Mouse (Mus musculus): ENCODE data around the gene Gdf15. TPM values are rescaled to one million over a fixed set of nuclear protein-coding genes. Genes with fewer than 3 reads are reported as not detected.

Gene Gdf15
- total and polyA plus RNA-seq, 3 experiments, result 0.15 to 0.63 TPM; not detected in 1

- no peak for DNase-seq (ENCODE audit: low read depth, low spot score)
- Histone ChIP-seq H3K79me2 (ENCODE audit: control insufficient read depth, insufficient read depth, low read length, poor library complexity) (peaks cover 4% of the 10 kb centered on the region), H3K27ac (ENCODE audit: control insufficient read depth, low read depth, low read length) (no peak overlapping the region), H3K4me1 (ENCODE audit: control insufficient read depth in 1 of 2, insufficient read depth in 2 of 2, low read length in 2 of 2) (no peaks in the 10 kb centered on the region), H3K9ac (ENCODE audit: control insufficient read depth, low read depth, low read length, poor library complexity, severe bottlenecking) (no peak overlapping the region), H3K4me3 (ENCODE audit: control insufficient read depth in 1 of 2, insufficient read depth in 1 of 2, low read depth in 2 of 2, low read length in 2 of 2) (no peak overlapping the region), H3K36me3 (ENCODE audit: control insufficient read depth in 1 of 2, insufficient read depth in 2 of 2, low read length in 2 of 2) (no peaks in the 10 kb centered on the region; a peak in 1 of 4 replicates), H3K27me3 (ENCODE audit: control insufficient read depth in 1 of 2, insufficient read depth in 2 of 2, low read length in 2 of 2) (no peaks in the 10 kb centered on the region), H3K9me3 (replicated peaks; ENCODE audit: insufficient read depth, low read length) (no peaks in the 10 kb centered on the region)
- TF ChIP-seq BHLHE40 (IDR thresholded peaks at IDR 0.05; ENCODE audit: borderline replicate concordance, low read depth, low read length) (no peak), MAZ (IDR thresholded peaks at IDR 0.05; ENCODE audit: low read depth, low read length) (no peak), ZC3H11A (IDR thresholded peaks at IDR 0.05; ENCODE audit: low read depth, low read length) (no peak), SMC3 (IDR thresholded peaks at IDR 0.05; ENCODE audit: low read depth, low read length) (no peak), EP300 (IDR thresholded peaks at IDR 0.05; ENCODE audit: low read depth in 1 of 2, low read length in 2 of 2) (no peak), UBTF (IDR thresholded peaks at IDR 0.05; ENCODE audit: borderline replicate concordance, insufficient read depth, low read depth, low read length) (no peak), POLR2AphosphoS2 (IDR thresholded peaks at IDR 0.05; ENCODE audit: low read length) (no peak), ZNF384 (IDR thresholded peaks at IDR 0.05; ENCODE audit: low read depth, low read length) (no peak), GABPA (IDR thresholded peaks at IDR 0.05; ENCODE audit: low read depth, low read length) (no peak), POLR2A (IDR thresholded peaks at IDR 0.05; ENCODE audit: control insufficient read depth in 1 of 2, insufficient read depth in 1 of 2, low read depth in 1 of 2, low read length in 2 of 2, poor library complexity in 1 of 2) (no peak), ELF1 (IDR thresholded peaks at IDR 0.05; ENCODE audit: low read depth, low read length) (no peak), CHD2 (IDR thresholded peaks at IDR 0.05; ENCODE audit: low read length) (no peak), CHD1 (IDR thresholded peaks at IDR 0.05; ENCODE audit: low read depth, low read length) (no peak), ETS1 (IDR thresholded peaks at IDR 0.05; ENCODE audit: low read depth, low read length) (no peak), CTCF (IDR thresholded peaks at IDR 0.05 in 2 of 3, conservative IDR thresholded peaks at IDR 0.05 in 1 of 3; ENCODE audit: control insufficient read depth in 1 of 3, insufficient read depth in 1 of 3, low read depth in 2 of 3, low read length in 3 of 3, poor library complexity in 1 of 3, severe bottlenecking in 1 of 3) (no peak), MYC (IDR thresholded peaks at IDR 0.05; ENCODE audit: low read depth, low read length) (no peak), TCF12 (IDR thresholded peaks at IDR 0.05; ENCODE audit: low read depth, low read length) (no peak), MAFK (IDR thresholded peaks at IDR 0.05; ENCODE audit: borderline replicate concordance, low read depth, low read length) (no peak), JUND (IDR thresholded peaks at IDR 0.05; ENCODE audit: low read depth, low read length) (no peak), RAD21 (IDR thresholded peaks at IDR 0.05; ENCODE audit: low read depth, low read length) (no peak)
Measured at GRCm38 (mm10) chr8:70600473-70601270, 31.6 kb downstream of the Gdf15 start.

Measured in MEL (cell line).